1 mouse cellular context compared by ENCODE assay signal in genomic region chr8:84199348-84200125, GRCm38 (mm10).
A peak's percentile ranks its signal among the peaks of the same experiment; 100 is the strongest.
TF ChIP-seq lines count a peak whose summit lies in the region.

No protein-coding gene starts in this region.

TF ChIP-seq in CH12.LX, 34 proteins besides CTCF, POLR2A, EP300 and RAD21:
- TF ChIP-seq ZMIZ1 (IDR thresholded peaks at IDR 0.05; ENCODE audit: low read depth, low read length) = no peak
- TF ChIP-seq CHD1 (IDR thresholded peaks at IDR 0.05; ENCODE audit: low read depth, low read length) = peak; percentile 80; the same call in 1 of the 2 replicates
